Mouse (Mus musculus) lung, embryonic 15.5 days (tissue): ENCODE measurements at regions not wholly inside any gene's neighbourhood (a gene's known extent, or its start where the extent isn't known, plus 50 kb on each side); places are given as distances from the start of the nearest gene placed in this dataset.

Experiments used
- ATAC-seq: fragments of 200-750 bp; cut with Nextera tagmentation; 2 replicates; pipeline ENCODE4 v1.8.0; 2017; ENCODE audit warnings: moderate number of reproducible peaks, borderline replicate concordance; ENCODE audit not compliant: low FRiP score, low TSS enrichment; ENCODE audit errors: extremely low read depth
- H3K27ac ChIP-seq: fragments of 300-500 bp; sonication (generic); 2 replicates; pipeline ENCODE4 v1.5.1; 2015; ENCODE audit warnings: moderate library complexity, mild to moderate bottlenecking, inconsistent platforms
- H3K27me3 ChIP-seq: fragments of 300-500 bp; sonication (generic); 2 replicates; pipeline ENCODE4 v1.6.1; 2015; ENCODE audit warnings: inconsistent platforms
- H3K36me3 ChIP-seq: fragments of 300-500 bp; sonication (generic); 2 replicates; pipeline ENCODE4 v1.6.1; 2015; ENCODE audit warnings: inconsistent platforms
- H3K4me1 ChIP-seq: fragments of 300-500 bp; sonication (generic); 2 replicates; pipeline ENCODE4 v1.6.1; 2015; ENCODE audit warnings: inconsistent platforms
- H3K4me2 ChIP-seq: fragments of 300-500 bp; sonication (generic); 2 replicates; pipeline ENCODE4 v1.6.1; 2015; ENCODE audit warnings: inconsistent platforms, mild to moderate bottlenecking, moderate library complexity
- H3K4me3 ChIP-seq: fragments of 300-500 bp; sonication (generic); 2 replicates; pipeline ENCODE4 v1.5.1; 2015; ENCODE audit warnings: mild to moderate bottlenecking, inconsistent platforms
- H3K9ac ChIP-seq: fragments of 300-500 bp; sonication (generic); 2 replicates; pipeline ENCODE4 v1.6.1; 2015; ENCODE audit warnings: inconsistent platforms
- H3K9me3 ChIP-seq: fragments of 300-500 bp; sonication (generic); 2 replicates; pipeline ENCODE4 v1.6.1; 2016; ENCODE audit warnings: inconsistent platforms
- WGBS: fragments of 180-500 bp; shearing (Covaris S2); methylation state at CpG from one replicate; pipeline ENCODE4 v1.1.7; 2015; 5-methylcytosine and 5-hydroxymethylcytosine counted together

GRCm38 (mm10) chr2:133684367-133684766 lies 132.4 kb downstream of the Bmp2 start:
- Histone ChIP-seq H3K27ac (no peak overlapping the region), H3K4me2 (no peak overlapping the region), H3K4me1 (no peaks in the 10 kb centered on the region), H3K9ac (no peak overlapping the region), H3K4me3 (no peak overlapping the region), H3K27me3 (no peaks in the 10 kb centered on the region), H3K36me3 (no peaks in the 10 kb centered on the region), H3K9me3 (no peaks in the 10 kb centered on the region)
- no peak for ATAC-seq

DNA sequence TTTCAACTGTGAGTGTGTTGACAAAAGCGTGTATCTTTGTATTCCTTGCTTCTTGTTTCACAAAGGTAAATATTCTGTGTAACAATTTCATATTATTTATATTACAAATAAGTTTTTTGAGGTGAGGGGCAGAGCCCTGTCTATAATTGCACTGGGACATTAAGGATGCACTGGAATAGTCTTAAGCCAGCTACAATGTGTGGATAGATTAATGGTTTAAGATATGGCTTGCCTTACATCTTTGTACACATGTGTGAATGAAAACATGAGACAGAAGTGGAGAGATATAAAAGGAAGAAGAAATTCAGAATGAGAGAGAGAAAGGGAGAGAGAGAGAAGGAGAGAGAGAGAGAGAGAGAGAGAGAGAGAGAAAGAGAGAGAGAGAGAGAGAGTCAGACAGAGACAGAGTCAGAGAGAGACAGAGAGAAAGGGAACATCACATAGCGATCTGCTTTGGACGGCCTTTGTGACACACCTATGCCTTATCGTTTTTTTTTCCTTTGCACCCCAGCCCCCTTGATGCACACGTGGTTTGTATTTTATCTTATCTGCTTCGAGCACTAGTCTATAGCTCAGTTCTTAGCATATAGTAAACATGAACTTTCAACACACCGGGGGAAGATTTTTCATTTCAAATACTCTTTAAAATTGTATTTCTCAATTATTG lies 136.3 kb downstream of the Bmp2 start:
- H3K9ac ChIP-seq: no peak overlapping the region
- H3K27me3 ChIP-seq: no peaks in the 10 kb centered on the region
- 48% methylated on average over 7 of the region's 7 CpGs for WGBS
- no peaks in the 10 kb centered on the region for H3K4me1 ChIP-seq
- no peak overlapping the region for H3K4me2 ChIP-seq
- H3K36me3 ChIP-seq: no peaks in the 10 kb centered on the region
- ATAC-seq: no peak
- H3K9me3 ChIP-seq: no peaks in the 10 kb centered on the region
- H3K27ac ChIP-seq: no peak overlapping the region
- no peak overlapping the region for H3K4me3 ChIP-seq

- H3K4me2 ChIP-seq: no peak overlapping the region
- H3K9ac ChIP-seq: no peak overlapping the region
- H3K36me3 ChIP-seq: no peaks in the 10 kb centered on the region
- ATAC-seq: no peak
- H3K27me3 ChIP-seq: no peaks in the 10 kb centered on the region
- H3K4me1 ChIP-seq: no peaks in the 10 kb centered on the region
- 53% methylated on average over 3 of the region's 3 CpGs for WGBS
- H3K27ac ChIP-seq: no peak overlapping the region
- no peak overlapping the region for H3K4me3 ChIP-seq
- H3K9me3 ChIP-seq: no peaks in the 10 kb centered on the region
Observed at GRCm38 (mm10) chr2:133688788-133689155, 136.8 kb downstream of the Bmp2 start.

GRCm38 (mm10) chr2:133708735-133709584 lies 157.0 kb downstream of the Bmp2 start:
- 46% methylated on average over 8 of the region's 8 CpGs for WGBS
- peak; percentile 49; the same call in 1 of the 2 replicates for ATAC-seq
- no peaks in the 10 kb centered on the region for H3K36me3 ChIP-seq
- no peak overlapping the region for H3K4me2 ChIP-seq
- H3K4me1 ChIP-seq: no peaks in the 10 kb centered on the region
- H3K27me3 ChIP-seq: no peaks in the 10 kb centered on the region
- no peak overlapping the region for H3K4me3 ChIP-seq
- H3K27ac ChIP-seq: no peak overlapping the region
- H3K9me3 ChIP-seq: no peaks in the 10 kb centered on the region
- no peak overlapping the region for H3K9ac ChIP-seq

DNA sequence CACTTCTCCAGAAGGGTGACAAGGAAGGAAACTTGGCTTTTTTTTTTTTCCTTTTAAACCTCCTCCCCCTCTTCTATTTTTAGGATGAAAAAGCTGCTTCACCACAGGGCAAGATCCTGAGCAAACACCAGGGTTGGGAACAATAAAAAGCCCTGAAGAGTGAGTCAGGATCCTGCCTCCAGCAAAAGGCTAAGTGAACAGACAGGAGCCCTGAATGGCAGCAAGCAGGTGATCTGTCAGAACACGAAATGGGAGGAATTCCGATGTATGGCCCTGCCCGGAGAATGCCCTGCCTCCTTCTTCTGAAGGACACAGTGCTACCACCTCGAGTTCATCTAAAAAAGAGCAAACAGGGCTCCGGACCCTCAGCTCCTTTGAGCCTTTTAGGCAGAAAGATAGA lies 164.3 kb downstream of the Bmp2 start:
- WGBS: 25% methylated on average over 5 of the region's 5 CpGs
- no peak overlapping the region for H3K4me2 ChIP-seq
- ATAC-seq: no peak

DNA sequence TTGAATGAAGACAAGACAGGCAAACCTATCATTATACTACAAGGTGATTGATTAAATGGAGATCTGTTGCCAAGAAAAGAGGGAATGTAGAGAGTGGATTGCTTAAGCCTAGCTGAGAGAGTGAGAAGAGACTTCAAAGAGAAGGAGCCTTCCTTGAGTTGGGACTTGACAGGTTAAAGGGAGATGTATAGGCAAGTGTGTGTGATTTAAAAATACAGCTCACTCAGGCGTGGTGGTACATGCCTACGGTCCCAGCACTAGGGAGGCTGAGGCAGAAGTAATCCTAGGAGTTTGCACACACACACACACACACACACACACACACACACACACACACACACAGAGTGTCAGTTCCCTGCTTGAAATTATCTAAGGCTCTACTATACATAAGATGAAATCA lies 165.1 kb downstream of the Bmp2 start:
- ATAC-seq: no peak
- no peak overlapping the region for H3K4me3 ChIP-seq
- no peaks in the 10 kb centered on the region for H3K9me3 ChIP-seq
- no peaks in the 10 kb centered on the region for H3K27me3 ChIP-seq
- H3K27ac ChIP-seq: no peak overlapping the region
- no peak overlapping the region for H3K4me2 ChIP-seq
- no peak overlapping the region for H3K9ac ChIP-seq
- WGBS: 47% methylated on average over 2 of the region's 2 CpGs
- no peaks in the 10 kb centered on the region for H3K36me3 ChIP-seq
- H3K4me1 ChIP-seq: no peaks in the 10 kb centered on the region; the same call in 1 of the 2 replicates

More for the DNA sequence above, 164.3 kb downstream of the Bmp2 start:
- Histone ChIP-seq H3K27ac (no peak overlapping the region), H3K4me3 (no peak overlapping the region), H3K36me3 (no peaks in the 10 kb centered on the region), H3K27me3 (no peaks in the 10 kb centered on the region), H3K9ac (no peak overlapping the region), H3K4me1 (no peaks in the 10 kb centered on the region; the same call in 1 of the 2 replicates), H3K9me3 (no peaks in the 10 kb centered on the region)

- H3K4me2 ChIP-seq: no peak overlapping the region
- H3K27me3 ChIP-seq: no peaks in the 10 kb centered on the region
- H3K9ac ChIP-seq: no peak overlapping the region
- ATAC-seq: no peak
- H3K36me3 ChIP-seq: no peaks in the 10 kb centered on the region
- H3K9me3 ChIP-seq: no peaks in the 10 kb centered on the region
- H3K4me1 ChIP-seq: no peaks in the 10 kb centered on the region
- H3K4me3 ChIP-seq: no peak overlapping the region
- H3K27ac ChIP-seq: no peak overlapping the region
- WGBS: 65% methylated on average over 7 of the region's 7 CpGs
Observed at GRCm38 (mm10) chr2:133724310-133724709, 172.4 kb downstream of the Bmp2 start.

GRCm38 (mm10) chr2:133724757-133725156 lies 172.8 kb downstream of the Bmp2 start:
- Histone ChIP-seq H3K27me3 (no peaks in the 10 kb centered on the region), H3K9ac (no peak overlapping the region), H3K36me3 (no peaks in the 10 kb centered on the region), H3K27ac (no peak overlapping the region), H3K4me3 (no peak overlapping the region), H3K4me1 (no peaks in the 10 kb centered on the region), H3K4me2 (no peak overlapping the region), H3K9me3 (no peaks in the 10 kb centered on the region)
- WGBS: 55% methylated on average over 6 of the region's 6 CpGs
- ATAC-seq: no peak

- Histone ChIP-seq H3K36me3 (no peaks in the 10 kb centered on the region), H3K27me3 (no peaks in the 10 kb centered on the region), H3K9ac (no peak overlapping the region), H3K27ac (no peak overlapping the region), H3K4me1 (no peaks in the 10 kb centered on the region), H3K4me3 (no peak overlapping the region), H3K4me2 (no peak overlapping the region), H3K9me3 (no peaks in the 10 kb centered on the region)
- no peak for ATAC-seq
- WGBS: 42% methylated on average over 9 of the region's 9 CpGs
Observed at GRCm38 (mm10) chr2:133734469-133735225, 182.7 kb downstream of the Bmp2 start.

- Histone ChIP-seq H3K4me1 (no peaks in the 10 kb centered on the region), H3K36me3 (no peaks in the 10 kb centered on the region), H3K27me3 (no peaks in the 10 kb centered on the region), H3K4me3 (no peak overlapping the region), H3K9ac (no peak overlapping the region), H3K4me2 (no peak overlapping the region), H3K27ac (no peak overlapping the region), H3K9me3 (no peaks in the 10 kb centered on the region)
- peak; percentile 35; the same call in 1 of the 2 replicates for ATAC-seq
- WGBS: 40% methylated on average over 10 of the region's 10 CpGs
Observed at GRCm38 (mm10) chr2:133738839-133739430, 187.0 kb downstream of the Bmp2 start.

DNA sequence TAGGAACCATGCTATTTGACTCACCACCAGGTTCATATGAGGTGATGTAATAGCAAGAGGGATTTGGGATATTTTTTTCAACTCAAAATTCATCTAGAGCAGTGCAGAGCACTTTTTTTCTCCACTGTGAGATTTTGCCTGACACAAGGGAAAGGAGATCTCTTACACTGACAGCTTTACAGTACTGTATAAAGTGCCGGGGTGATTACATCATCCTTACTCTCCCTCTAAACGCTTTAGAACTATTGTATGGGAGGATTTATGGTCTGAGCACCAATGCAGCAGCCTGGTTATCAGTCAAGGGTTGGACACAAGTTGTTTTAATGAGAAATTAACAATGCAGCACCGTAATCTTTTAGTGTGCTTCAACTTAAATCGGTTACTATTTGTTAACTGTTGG lies 196.5 kb downstream of the Bmp2 start:
- Histone ChIP-seq H3K4me2 (no peak overlapping the region), H3K9ac (no peak overlapping the region), H3K4me3 (no peak overlapping the region), H3K27me3 (no peaks in the 10 kb centered on the region), H3K27ac (no peak overlapping the region), H3K9me3 (no peaks in the 10 kb centered on the region), H3K36me3 (no peaks in the 10 kb centered on the region), H3K4me1 (no peaks in the 10 kb centered on the region)
- no peak for ATAC-seq
- 43% methylated on average over 4 of the region's 4 CpGs for WGBS
